Mouse (Mus musculus) midbrain, postnatal 0 days (tissue): ENCODE results near the gene Nlk. TPM values are rescaled to one million over a fixed set of nuclear protein-coding genes. Genes with fewer than 3 reads are reported as not detected.
A peak's percentile ranks its signal among the peaks of the same experiment; 100 is the strongest.
"Not testable (repeated sequence)": the region's sequence is repeated elsewhere in the genome, so short reads cannot be mapped to it uniquely, and the experiment has no call there.

ENCODE experiments used
- ATAC-seq: fragments of 200-750 bp; cut with Nextera tagmentation; 2 replicates; pipeline ENCODE4 v1.8.0; 2017; ENCODE audit warnings: moderate number of reproducible peaks, mild to moderate bottlenecking, moderate TSS enrichment, moderate library complexity; ENCODE audit not compliant: low FRiP score
- DNase-seq: peaks from one replicate; pipeline ENCODE4 v3.0.0-alpha.2; 2015; ENCODE audit warnings: low spot score
- H3K27ac ChIP-seq: fragments of 300-500 bp; sonication (generic); 2 replicates; pipeline ENCODE4 v1.5.1; 2014; ENCODE audit warnings: low read depth, mild to moderate bottlenecking, low read length, mixed read lengths
- H3K27me3 ChIP-seq: fragments of 300-500 bp; sonication (generic); 2 replicates; pipeline ENCODE4 v1.6.1; 2014; ENCODE audit warnings: low read length, control low read depth, mixed read lengths; ENCODE audit not compliant: insufficient read depth
- H3K36me3 ChIP-seq: fragments of 300-500 bp; sonication (generic); 2 replicates; pipeline ENCODE4 v1.6.1; 2014; ENCODE audit warnings: low read length, control low read depth, mixed read lengths; ENCODE audit not compliant: insufficient read depth
- H3K4me1 ChIP-seq: fragments of 300-500 bp; sonication (generic); 2 replicates; pipeline ENCODE4 v1.6.1; 2014; ENCODE audit warnings: mild to moderate bottlenecking, control low read depth, antibody characterized with exemption, low read length, mixed read lengths; ENCODE audit not compliant: insufficient read depth
- H3K4me2 ChIP-seq: fragments of 300-500 bp; sonication (generic); 2 replicates; pipeline ENCODE4 v1.6.1; 2014; ENCODE audit warnings: low read depth, mild to moderate bottlenecking, low read length, mixed read lengths; ENCODE audit not compliant: poor library complexity, severe bottlenecking
- H3K4me3 ChIP-seq: fragments of 300-500 bp; sonication (generic); 2 replicates; pipeline ENCODE4 v1.5.1; 2014; ENCODE audit warnings: low read depth, mild to moderate bottlenecking, low read length, moderate library complexity
- H3K9ac ChIP-seq: fragments of 300-500 bp; sonication (generic); replicated peaks from 2 replicates; pipeline ENCODE4 v1.6.1; 2014; ENCODE audit warnings: mild to moderate bottlenecking, low read length, moderate library complexity, mixed read lengths; ENCODE audit not compliant: poor library complexity, severe bottlenecking
- H3K9me3 ChIP-seq: fragments of 300-500 bp; sonication (generic); 2 replicates; pipeline ENCODE4 v1.6.1; 2016; ENCODE audit warnings: low read length, control low read depth
- CTCF ChIP-seq: IDR thresholded peaks from 2 replicates; pipeline ENCODE4 v1.5.1; 2016; ENCODE audit warnings: antibody characterized with exemption, mild to moderate bottlenecking
- WGBS: fragments of 180-500 bp; shearing (Covaris S2); extraction: QIAGEN DNeasy Blood & Tissue Kit; methylation state at CpG from one replicate; pipeline ENCODE4 v1.1.7; 2014; 5-methylcytosine and 5-hydroxymethylcytosine counted together
- polyA plus RNA-seq: library from polyadenylated mRNA; unstranded; fragments of >200 nt; fragmentation: Nextera tagmentation; extraction: Ambion mirVana; gene quantifications from 2 replicates; pipeline ENCODE4 v1.2.1, GENCODE M21; 2015
- total RNA-seq: library from RNA; depleted of rRNA; stranded (reverse); fragments of >200 nt; gene quantifications from 2 replicates; pipeline ENCODE4 v1.2.3, GENCODE M21; 2014

Gene Nlk
- total and polyA plus RNA-seq, 2 experiments from 2014 or later: 25.0 to 44.4 TPM

- Histone ChIP-seq H3K9me3 (no peaks in the 10 kb centered on the region), H3K27ac (no peak overlapping the region), H3K36me3 (no peaks in the 10 kb centered on the region), H3K4me3 (no peak overlapping the region), H3K27me3 (no peaks in the 10 kb centered on the region), H3K9ac (no peak overlapping the region), H3K4me1 (no peaks in the 10 kb centered on the region), H3K4me2 (no peak overlapping the region)
- DNase-seq: no peak
- TF ChIP-seq CTCF: no peak
- ATAC-seq: no peak
- 95% methylated on average over 6 of the region's 6 CpGs for WGBS
Observed at GRCm38 (mm10) chr11:78594271-78594964, 102.8 kb downstream of the Nlk start.

GRCm38 (mm10) chr11:78587677-78588076 lies 109.5 kb downstream of the Nlk start:
- not testable (repeated sequence) for H3K4me1 ChIP-seq, H3K9me3 ChIP-seq, ATAC-seq, H3K9ac ChIP-seq, H3K4me3 ChIP-seq, H3K27ac ChIP-seq, H3K4me2 ChIP-seq, H3K27me3 ChIP-seq, DNase-seq
- WGBS: 100% methylated on average over 1 of the region's 1 CpGs
- peaks cover 18% of the 10 kb centered on the region for H3K36me3 ChIP-seq
- peak; percentile 44 for TF ChIP-seq CTCF

- peak; percentile 41 for TF ChIP-seq CTCF
- DNase-seq (no peak), ATAC-seq (no peak)
- Histone ChIP-seq H3K4me2 (no peak overlapping the region), H3K4me1 (no peaks in the 10 kb centered on the region), H3K9ac (no peak overlapping the region), H3K4me3 (no peak overlapping the region), H3K27me3 (no peaks in the 10 kb centered on the region), H3K36me3 (peaks cover 20% of the 10 kb centered on the region), H3K27ac (no peak overlapping the region), H3K9me3 (no peaks in the 10 kb centered on the region)
Observed at GRCm38 (mm10) chr11:78586099-78586498, 111.1 kb downstream of the Nlk start.

GRCm38 (mm10) chr11:78582848-78583247 lies 114.3 kb downstream of the Nlk start:
- Histone ChIP-seq H3K9me3 (no peaks in the 10 kb centered on the region), H3K4me1 (no peaks in the 10 kb centered on the region), H3K27ac (no peak overlapping the region), H3K4me3 (no peak overlapping the region), H3K36me3 (peaks cover 30% of the 10 kb centered on the region), H3K9ac (no peak overlapping the region), H3K27me3 (no peaks in the 10 kb centered on the region), H3K4me2 (no peak overlapping the region)
- ATAC-seq (no peak), DNase-seq (no peak)
- 94% methylated on average over 6 of the region's 6 CpGs for WGBS
- no peak for TF ChIP-seq CTCF

GRCm38 (mm10) chr11:78574975-78575374 lies 122.2 kb downstream of the Nlk start:
- WGBS: 68% methylated on average over 2 of the region's 2 CpGs
- no peaks in the 10 kb centered on the region for H3K27me3 ChIP-seq
- no peak overlapping the region for H3K4me3 ChIP-seq
- H3K9ac ChIP-seq: no peak overlapping the region
- no peak for TF ChIP-seq CTCF
- no peak overlapping the region for H3K27ac ChIP-seq
- no peak for DNase-seq
- H3K4me2 ChIP-seq: no peak overlapping the region
- H3K36me3 ChIP-seq: peaks cover 23% of the 10 kb centered on the region
- no peaks in the 10 kb centered on the region for H3K4me1 ChIP-seq
- no peaks in the 10 kb centered on the region for H3K9me3 ChIP-seq
- no peak for ATAC-seq

GRCm38 (mm10) chr11:78574536-78574935 lies 122.6 kb downstream of the Nlk start:
- DNase-seq (no peak), ATAC-seq (no peak)
- H3K9ac ChIP-seq: no peak overlapping the region
- H3K4me3 ChIP-seq: no peak overlapping the region
- H3K36me3 ChIP-seq: peaks cover 27% of the 10 kb centered on the region
- no peak overlapping the region for H3K4me2 ChIP-seq
- no peak overlapping the region for H3K27ac ChIP-seq
- no peaks in the 10 kb centered on the region for H3K9me3 ChIP-seq
- no peaks in the 10 kb centered on the region for H3K27me3 ChIP-seq
- no peaks in the 10 kb centered on the region for H3K4me1 ChIP-seq
- no peak for TF ChIP-seq CTCF
- 92% methylated on average over 3 of the region's 3 CpGs for WGBS

GRCm38 (mm10) chr11:78574031-78574430 lies 123.1 kb downstream of the Nlk start:
- H3K4me3 ChIP-seq, H3K27ac ChIP-seq, H3K4me2 ChIP-seq, H3K9me3 ChIP-seq, H3K4me1 ChIP-seq, ATAC-seq, DNase-seq, H3K9ac ChIP-seq, H3K27me3 ChIP-seq: not testable (repeated sequence)
- H3K36me3 ChIP-seq: peaks cover 31% of the 10 kb centered on the region
- 98% methylated on average over 3 of the region's 4 CpGs for WGBS
